Mouse (Mus musculus): Measurements from ENCODE around the gene Syne4. TPM values are rescaled to one million over a fixed set of nuclear protein-coding genes. Genes with fewer than 3 reads are reported as not detected.
A peak's percentile ranks its signal among the peaks of the same experiment; 100 is the strongest.

Gene Syne4
- polyA plus RNA-seq, 1 experiment, result not detected

DNA sequence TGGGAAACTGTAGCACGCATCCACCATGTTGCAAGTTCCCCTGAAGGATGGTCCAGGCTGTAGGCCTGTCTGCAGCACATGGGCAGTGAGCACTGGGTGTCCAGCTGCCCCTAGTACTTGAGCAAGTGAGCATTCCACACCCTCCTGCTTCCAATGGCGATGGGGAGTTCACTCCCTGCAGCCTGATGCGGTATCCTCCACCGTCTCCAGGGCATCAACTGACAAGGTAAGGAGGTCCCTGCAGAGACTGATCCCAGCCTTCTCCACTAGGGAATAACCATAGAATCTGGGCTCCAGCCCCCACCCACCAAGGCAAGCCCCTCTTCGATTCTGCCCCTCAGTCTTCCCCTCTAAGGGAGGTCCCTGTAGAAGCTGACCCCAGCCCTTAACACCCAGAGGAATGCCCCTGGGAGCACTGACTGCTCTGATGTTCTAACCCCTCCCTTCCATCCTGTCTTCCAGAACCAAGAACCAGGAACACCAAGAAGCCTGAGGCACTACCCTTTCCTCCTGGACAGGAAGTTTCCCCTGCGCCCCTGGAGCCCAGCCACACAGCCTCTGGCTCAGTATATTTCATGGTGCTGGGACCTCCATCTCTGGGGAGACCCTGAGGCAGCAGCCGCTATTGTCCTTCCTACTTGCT is 25.4 kb upstream of the Syne4 start:
- H3K27ac ChIP-seq (replicated peaks; ENCODE audit: low read depth, low read length), result no peak overlapping the region
- no peak overlapping the region for H3K4me3 ChIP-seq (ENCODE audit: insufficient read depth, low read depth, low read length)
- H3K4me1 ChIP-seq (ENCODE audit: control insufficient read depth, insufficient read depth, insufficient read length, low read length), result peaks cover 4% of the 10 kb centered on the region; the same call in 1 of the 2 replicates

DNA sequence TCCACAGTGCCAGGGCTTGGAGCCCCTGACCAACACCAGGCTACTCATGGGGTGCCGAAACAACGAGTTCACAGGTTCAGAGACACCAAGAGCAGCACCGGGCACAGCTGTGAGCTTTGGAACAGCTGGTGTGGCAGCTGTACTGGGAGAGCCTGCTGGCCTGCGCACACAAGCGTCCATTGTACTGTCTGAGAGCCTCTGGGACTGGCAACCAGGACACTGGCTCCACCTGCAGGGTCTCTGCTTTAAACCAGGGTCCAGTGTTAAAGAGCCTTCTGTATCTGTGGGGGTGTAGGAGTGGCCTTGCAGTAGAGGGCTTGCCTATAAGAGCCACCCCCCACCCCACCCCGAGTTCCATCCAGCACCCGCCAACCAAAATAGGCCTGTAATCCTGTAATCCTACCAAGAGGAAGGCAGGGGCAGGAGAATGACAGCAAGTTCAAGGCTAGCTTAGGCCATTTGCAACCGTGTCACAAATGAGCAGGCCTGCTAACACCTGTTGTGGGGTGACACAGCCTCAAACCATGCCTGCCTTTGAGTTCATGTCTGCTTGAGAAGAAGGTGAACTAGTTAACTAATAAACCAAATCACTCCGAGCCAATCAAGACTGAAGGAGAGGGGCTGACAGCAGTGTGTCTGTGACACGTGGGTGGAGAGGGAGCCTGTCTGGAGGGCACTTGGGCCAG is 24.8 kb upstream of the Syne4 start:
- Histone ChIP-seq H3K4me3 (ENCODE audit: insufficient read depth, low read depth, low read length) (no peak overlapping the region), H3K27ac (replicated peaks; ENCODE audit: low read depth, low read length) (no peak overlapping the region), H3K4me1 (ENCODE audit: control insufficient read depth, insufficient read depth, insufficient read length, low read length) (peaks cover 7% of the 10 kb centered on the region)

DNA sequence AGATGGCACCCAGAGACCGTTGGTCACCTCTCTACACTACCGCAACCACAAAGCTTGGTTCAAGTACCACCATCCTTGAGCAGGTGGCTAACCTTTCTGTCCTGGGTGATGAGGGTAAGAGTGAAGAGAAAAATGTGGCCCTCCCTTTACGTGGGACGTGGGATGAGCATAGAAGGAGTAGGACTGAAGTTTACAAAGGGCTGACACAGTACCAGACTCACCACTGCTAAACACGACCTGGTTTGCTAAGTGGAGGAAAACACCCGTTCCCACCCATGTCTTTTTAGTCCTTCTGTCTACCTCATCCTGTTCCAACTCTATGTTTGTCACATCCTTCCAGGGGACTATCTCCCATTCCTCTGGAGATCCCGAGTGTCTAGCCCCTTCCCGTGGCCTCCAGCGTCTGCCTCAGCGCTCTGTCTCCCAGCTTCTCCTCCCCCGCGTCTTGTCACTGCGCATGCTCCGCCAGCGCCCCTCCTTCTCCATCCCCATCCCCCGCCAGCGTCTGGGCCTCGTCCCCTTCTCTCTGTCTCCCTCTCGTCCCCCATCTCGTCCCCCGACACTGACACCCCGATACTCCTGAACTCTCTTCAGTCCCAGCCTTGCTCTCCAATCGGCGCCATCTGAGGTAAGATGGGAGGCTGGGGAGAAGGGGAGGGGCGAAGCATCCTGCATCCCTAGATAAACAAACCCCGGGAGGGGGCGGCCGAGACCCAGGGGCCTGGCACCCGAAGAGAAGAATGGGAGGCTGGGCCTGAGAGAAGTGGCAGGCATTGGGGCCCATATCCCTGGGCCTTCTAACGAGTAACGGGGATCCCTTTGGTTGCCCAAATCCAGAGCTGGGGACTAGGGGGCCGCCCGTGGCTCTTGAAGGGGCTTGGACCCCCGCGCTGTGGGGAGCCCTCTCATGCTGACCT is 23.1 kb upstream of the Syne4 start, which contains the start of gene Clip3:
TSS of gene Clip3 (plus strand) at position 514 of the 917 bp plus-strand sequence.
- H3K4me3 ChIP-seq (ENCODE audit: insufficient read depth, low read depth, low read length), result peak within 1 kb of the TSS; percentile 56

DNA sequence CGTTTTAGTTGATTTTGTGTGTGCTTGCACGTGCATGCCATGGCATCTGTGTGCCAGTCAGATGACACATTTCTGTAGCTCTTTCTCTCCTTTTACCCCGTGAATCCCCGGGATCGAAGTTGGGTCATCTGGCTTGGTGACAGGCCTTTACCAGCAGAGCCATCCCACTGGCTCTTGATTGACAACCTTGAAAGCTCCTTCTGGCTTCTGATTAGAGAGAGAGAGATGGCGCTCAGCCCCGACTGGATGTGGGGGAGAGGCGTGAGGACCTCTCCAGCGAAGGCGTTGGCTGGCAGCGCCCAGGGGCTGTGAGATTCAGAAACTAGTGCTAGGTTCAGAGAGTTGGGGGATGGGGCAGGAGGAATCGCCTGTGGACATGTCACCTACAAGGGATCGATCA is 20.8 kb upstream of the Syne4 start:
- H3K27ac ChIP-seq (replicated peaks; ENCODE audit: low read depth, low read length), result 0 out of 2 replicates have a peak overlapping the region, but pooled peaks have one; percentile 32

More for the DNA sequence above, 23.1 kb upstream of the Syne4 start, which contains the start of gene Clip3:
- Histone ChIP-seq H3K27ac (replicated peaks; ENCODE audit: low read depth, low read length) (no peak within 1 kb of the TSS), H3K4me1 (ENCODE audit: control insufficient read depth, insufficient read depth, insufficient read length, low read length) (peaks cover 9% of the 10 kb centered on the region)

DNA sequence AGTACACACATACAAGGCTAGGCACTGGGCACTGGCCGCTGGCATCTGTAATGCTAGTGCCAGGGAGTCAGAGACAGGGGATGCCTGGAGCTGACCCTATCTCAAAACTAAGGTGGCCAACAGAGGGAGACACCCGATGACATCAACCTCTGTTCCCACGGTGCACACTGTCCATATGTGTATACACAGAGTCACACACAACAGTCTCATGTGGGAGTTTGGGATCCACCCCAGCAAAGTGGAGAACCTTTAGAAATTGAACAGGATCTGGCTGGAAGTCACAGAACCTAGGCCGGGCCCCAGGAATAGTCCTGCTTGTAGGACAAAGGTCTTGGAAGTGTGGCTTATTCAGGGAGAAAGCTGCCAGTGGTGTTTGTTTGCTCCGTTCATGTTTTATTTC is 20.3 kb upstream of the Syne4 start:
- H3K4me3 ChIP-seq (ENCODE audit: insufficient read depth, low read depth, low read length), result no peak overlapping the region

More for the DNA sequence above, 20.8 kb upstream of the Syne4 start:
- Histone ChIP-seq H3K4me3 (ENCODE audit: insufficient read depth, low read depth, low read length) (no peak overlapping the region), H3K4me1 (ENCODE audit: control insufficient read depth, insufficient read depth, insufficient read length, low read length) (peaks cover 9% of the 10 kb centered on the region)

DNA sequence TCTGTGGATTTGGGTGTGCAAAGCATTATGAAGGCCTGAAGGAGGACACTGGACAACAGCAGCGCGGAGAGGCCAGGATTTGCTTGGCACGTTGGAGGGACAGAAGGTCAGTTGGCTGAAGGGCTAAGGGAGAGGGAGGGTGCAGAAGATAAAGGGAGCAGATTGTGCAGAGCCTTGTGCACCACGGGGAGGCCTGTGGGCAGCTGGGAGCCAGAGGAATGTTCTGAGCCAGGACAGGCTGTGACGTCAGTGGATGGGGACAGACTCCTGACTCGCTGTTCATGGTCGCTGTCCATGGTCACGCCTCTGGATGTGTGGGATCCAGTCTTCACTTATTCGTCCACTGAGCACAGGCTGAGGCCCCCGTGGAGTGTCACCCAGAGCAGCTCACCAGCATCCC is 19.5 kb upstream of the Syne4 start:
- H3K4me1 ChIP-seq (ENCODE audit: control insufficient read depth, insufficient read depth, insufficient read length, low read length), result peaks cover 9% of the 10 kb centered on the region
- H3K4me3 ChIP-seq (ENCODE audit: insufficient read depth, low read depth, low read length), result no peak overlapping the region
- peak overlapping the region; percentile 86 for H3K27ac ChIP-seq (replicated peaks; ENCODE audit: low read depth, low read length)

More for the DNA sequence above, 20.3 kb upstream of the Syne4 start:
- Histone ChIP-seq H3K4me1 (ENCODE audit: control insufficient read depth, insufficient read depth, insufficient read length, low read length) (peaks cover 9% of the 10 kb centered on the region), H3K27ac (replicated peaks; ENCODE audit: low read depth, low read length) (peak overlapping the region; percentile 86)

- peaks cover 9% of the 10 kb centered on the region for H3K4me1 ChIP-seq (ENCODE audit: control insufficient read depth, insufficient read depth, insufficient read length, low read length)
- H3K4me3 ChIP-seq (ENCODE audit: insufficient read depth, low read depth, low read length), result no peak overlapping the region
Observed at GRCm38 (mm10) chr7:30296816-30297215, 17.8 kb upstream of the Syne4 start.

GRCm38 (mm10) chr7:30297266-30297665 is 17.3 kb upstream of the Syne4 start:
- no peak overlapping the region for H3K4me3 ChIP-seq (ENCODE audit: insufficient read depth, low read depth, low read length)
- no peak overlapping the region for H3K27ac ChIP-seq (replicated peaks; ENCODE audit: low read depth, low read length)
- H3K4me1 ChIP-seq (ENCODE audit: control insufficient read depth, insufficient read depth, insufficient read length, low read length), result peaks cover 9% of the 10 kb centered on the region

More at GRCm38 (mm10) chr7:30296816-30297215, 17.8 kb upstream of the Syne4 start:
- no peak overlapping the region for H3K27ac ChIP-seq (replicated peaks; ENCODE audit: low read depth, low read length)

DNA sequence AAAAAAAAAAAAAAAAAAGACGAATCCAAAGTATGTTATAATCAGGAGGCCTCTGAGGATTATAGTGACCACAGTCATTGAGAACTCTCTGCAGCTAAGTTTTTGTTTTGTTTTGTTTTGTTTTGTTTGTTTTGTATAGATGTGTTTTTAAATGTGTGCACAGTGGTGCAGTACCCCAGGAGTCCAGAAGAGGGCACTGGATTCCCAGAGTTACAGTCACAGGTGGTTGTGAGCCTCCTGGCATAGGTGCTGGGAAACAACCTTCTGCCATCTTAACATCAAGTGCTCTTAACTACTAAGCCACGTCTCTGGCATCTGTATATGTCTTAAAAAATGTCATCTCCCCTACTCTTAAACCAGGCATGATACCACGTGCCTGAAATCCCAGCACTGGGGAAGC is 13.7 kb upstream of the Syne4 start:
- Histone ChIP-seq H3K27ac (replicated peaks; ENCODE audit: low read depth, low read length) (no peak overlapping the region), H3K4me3 (ENCODE audit: insufficient read depth, low read depth, low read length) (no peak overlapping the region), H3K4me1 (ENCODE audit: control insufficient read depth, insufficient read depth, insufficient read length, low read length) (no peaks in the 10 kb centered on the region)

DNA sequence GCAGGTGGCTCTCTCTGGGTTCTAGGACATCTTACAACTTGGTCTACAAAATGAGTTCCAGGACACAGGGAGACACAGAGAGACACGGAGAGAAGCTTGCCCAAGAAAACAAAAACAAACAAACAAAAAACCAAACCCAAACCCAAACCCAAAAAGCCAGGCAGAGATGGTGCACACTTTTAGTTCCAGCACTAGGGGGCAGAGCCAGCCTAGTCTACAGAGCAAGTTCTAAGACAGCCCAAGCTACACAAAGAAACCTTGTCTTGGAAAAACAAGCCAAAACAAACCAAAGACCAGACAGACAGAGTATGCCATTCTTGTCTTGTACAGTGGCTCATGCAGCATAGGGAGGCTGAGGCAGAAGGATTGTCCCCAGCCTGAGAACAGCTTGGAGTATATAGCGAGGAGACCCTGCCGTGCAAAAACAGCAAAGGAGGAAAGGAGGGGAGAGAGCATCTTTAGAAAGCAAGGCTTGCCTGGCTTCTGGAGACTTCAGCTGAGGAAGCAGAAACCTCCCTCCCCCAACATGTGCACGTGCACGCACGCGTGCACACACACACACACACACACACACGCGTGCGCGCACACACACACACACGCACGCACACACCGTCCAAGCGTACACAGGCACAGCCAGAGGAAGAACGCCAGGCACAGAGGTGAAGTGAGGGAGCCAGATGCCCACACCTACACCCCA is 8.4 kb upstream of the Syne4 start:
- no peak overlapping the region for H3K4me3 ChIP-seq (ENCODE audit: insufficient read depth, low read depth, low read length)
- no peak overlapping the region for H3K27ac ChIP-seq (replicated peaks; ENCODE audit: low read depth, low read length)
- peaks cover 5% of the 10 kb centered on the region for H3K4me1 ChIP-seq (ENCODE audit: control insufficient read depth, insufficient read depth, insufficient read length, low read length)

DNA sequence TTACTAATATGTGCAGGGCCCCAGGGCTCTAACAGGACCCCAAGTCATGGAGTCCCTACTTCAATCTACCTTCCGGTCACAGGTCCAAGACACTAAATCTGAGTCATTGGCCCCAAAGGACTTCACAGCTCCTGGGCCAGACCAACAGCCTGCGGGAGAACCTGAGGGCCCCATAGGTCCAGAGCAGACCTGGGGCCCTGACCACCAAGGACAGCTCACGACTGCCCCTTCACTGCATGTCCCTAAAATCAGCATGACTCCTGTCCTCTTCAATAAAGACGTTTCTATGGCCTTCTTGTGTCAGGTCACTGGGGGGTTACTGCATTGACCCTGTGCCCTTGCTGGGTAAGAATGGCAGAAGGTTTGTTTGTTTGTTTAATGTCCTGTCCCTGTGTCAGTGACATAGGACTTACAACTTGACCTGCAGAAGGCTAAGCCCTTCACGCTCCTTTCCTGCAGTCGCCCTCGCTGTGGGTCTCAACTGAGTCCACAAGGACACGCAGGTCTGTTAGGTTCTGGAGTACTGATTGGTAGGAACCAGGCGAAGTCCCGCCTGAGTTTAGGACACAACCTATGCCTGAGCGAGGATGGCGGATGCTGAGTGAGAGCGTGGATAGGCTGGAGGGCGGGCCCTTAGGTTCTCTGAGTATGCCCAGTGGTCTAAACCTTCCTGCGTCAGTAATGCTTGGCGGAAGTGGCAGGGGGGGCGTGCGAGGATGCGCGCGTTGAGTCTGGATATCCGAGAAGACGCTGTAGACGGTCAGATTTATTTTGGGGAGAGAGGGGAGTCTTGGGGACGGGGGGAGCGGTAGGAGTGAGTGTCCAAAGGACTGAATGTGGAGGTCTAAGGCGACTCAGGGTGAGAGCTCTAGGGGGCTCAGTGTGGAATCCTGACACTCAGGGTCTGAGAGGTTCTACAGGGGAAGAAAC is 6.3 kb upstream of the Syne4 start, which contains the start of gene Alkbh6:
TSS of gene Alkbh6 (plus strand) at position 642 of the 930 bp plus-strand sequence.
- H3K4me3 ChIP-seq (ENCODE audit: insufficient read depth, low read depth, low read length), result peak within 1 kb of the TSS; percentile 66
- H3K4me1 ChIP-seq (ENCODE audit: control insufficient read depth, insufficient read depth, insufficient read length, low read length), result peaks cover 5% of the 10 kb centered on the region
- peak within 1 kb of the TSS; percentile 88 for H3K27ac ChIP-seq (replicated peaks; ENCODE audit: low read depth, low read length)

GRCm38 (mm10) chr7:30309395-30310129 is 5.0 kb upstream of the Syne4 start:
- H3K4me3 ChIP-seq (ENCODE audit: insufficient read depth, low read depth, low read length), result peak overlapping the region; percentile 66
- peaks cover 5% of the 10 kb centered on the region for H3K4me1 ChIP-seq (ENCODE audit: control insufficient read depth, insufficient read depth, insufficient read length, low read length)
- H3K27ac ChIP-seq (replicated peaks; ENCODE audit: low read depth, low read length), result no peak overlapping the region

DNA sequence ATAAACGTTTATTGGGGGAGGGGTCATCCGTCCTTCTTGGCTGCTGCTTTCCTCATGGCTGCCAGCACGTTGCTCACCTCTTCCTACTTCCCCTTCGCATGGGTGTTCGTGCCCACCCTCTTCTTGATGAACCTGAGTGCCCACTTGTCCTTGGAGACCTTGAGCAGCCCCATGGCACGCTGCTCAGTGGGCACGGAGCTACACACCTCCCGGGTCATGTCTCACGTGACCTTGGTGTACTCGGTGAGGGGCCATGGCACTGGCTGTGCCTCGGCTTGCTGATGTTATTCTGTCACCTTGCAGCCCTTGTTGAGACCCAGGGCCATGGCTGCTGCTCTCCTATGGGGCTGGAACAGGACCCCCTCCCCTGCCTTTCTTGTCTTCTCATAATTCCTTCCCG is 4.5 kb upstream of the Syne4 start:
- Histone ChIP-seq H3K4me1 (ENCODE audit: control insufficient read depth, insufficient read depth, insufficient read length, low read length) (peaks cover 5% of the 10 kb centered on the region), H3K4me3 (ENCODE audit: insufficient read depth, low read depth, low read length) (no peak overlapping the region), H3K27ac (replicated peaks; ENCODE audit: low read depth, low read length) (no peak overlapping the region)
